10 mouse cellular contexts compared by ENCODE assay signal in genomic region chr5:41125050-41125449, GRCm38 (mm10).
DNase-seq lines count a peak whose midpoint lies in the region; ATAC-seq lines count a peak whose summit lies in the region.
"Had no signal": no experiment of that assay in that cellular context is flagged by ENCODE, and none has a peak within 500 bp of the region (broad histone marks: within the 10 kb centered on the region; RNA-seq: fewer than 3 reads in every experiment).

No protein-coding gene starts in this region.

- H3K4me2 ChIP-seq in embryonic facial prominence, embryonic 11.5 days (ENCODE audit: low read depth, low read length), result no peak overlapping the region
- no peak overlapping the region for H3K4me2 ChIP-seq in midbrain, embryonic 14.5 days (ENCODE audit: low read length)

- intact Hi-C loops in left cerebral cortex, postnatal 36 days (cut with DNase I), result loop anchor here (2.0 kb wide), 2 partner anchors 72 to 644 kb away; no protein-coding TSS in a partner anchor

- no peak overlapping the region for H3K9ac ChIP-seq in embryonic facial prominence, embryonic 11.5 days (replicated peaks; ENCODE audit: low read length)
- no peak overlapping the region for H3K9ac ChIP-seq in midbrain, embryonic 14.5 days (replicated peaks; ENCODE audit: low read length)

- H3K4me3 ChIP-seq in embryonic facial prominence, embryonic 11.5 days (ENCODE audit: low read depth, low read length), result no peak overlapping the region
- H3K4me3 ChIP-seq in embryonic facial prominence, embryonic 10.5 days, result no peak overlapping the region
- no peak overlapping the region for H3K4me3 ChIP-seq in midbrain, embryonic 14.5 days (replicated peaks; ENCODE audit: low read depth, low read length)
- H3K4me3 ChIP-seq: heart, embryonic 10.5 days had no signal

- H3K4me1 ChIP-seq in embryonic facial prominence, embryonic 11.5 days (ENCODE audit: control insufficient read depth, insufficient read depth, low read length), result no peaks in the 10 kb centered on the region
- H3K4me1 ChIP-seq in embryonic facial prominence, embryonic 10.5 days, result no peaks in the 10 kb centered on the region
- no peaks in the 10 kb centered on the region for H3K4me1 ChIP-seq in midbrain, embryonic 14.5 days (ENCODE audit: control insufficient read depth, insufficient read depth, low read length)
- H3K4me1 ChIP-seq: heart, embryonic 10.5 days had no signal

- no peak overlapping the region for H3K27ac ChIP-seq in embryonic facial prominence, embryonic 11.5 days (replicated peaks; ENCODE audit: low read depth, low read length)
- H3K27ac ChIP-seq in embryonic facial prominence, embryonic 10.5 days (replicated peaks), result no peak overlapping the region
- no peak overlapping the region for H3K27ac ChIP-seq in midbrain, embryonic 14.5 days (replicated peaks; ENCODE audit: low read depth, low read length)
- H3K27ac ChIP-seq: heart, embryonic 10.5 days had no signal

- ATAC-seq in embryonic facial prominence, embryonic 11.5 days (replicated peaks; ENCODE audit: insufficient number of reproducible peaks, low FRiP score, low TSS enrichment, low read depth), result no peak
- ATAC-seq in midbrain, embryonic 14.5 days (ENCODE audit: low FRiP score, low TSS enrichment), result no peak; the same call in 1 of the 2 replicates

- peak; percentile 77 for DNase-seq in embryonic facial prominence, embryonic 11.5 days (ENCODE audit: low spot score)
- DNase-seq in embryonic facial prominence, embryonic 10.5 days (ENCODE audit: low spot score), result no peak
- peak; percentile 7 for DNase-seq in left cerebral cortex, adult 11 months (ENCODE audit: low spot score)
- no peak for DNase-seq in left cerebral cortex, postnatal 36 days (ENCODE audit: low spot score in 2 of 2)
- DNase-seq in NIH3T3 (ENCODE audit: low read depth), result peak; percentile 60
- DNase-seq in midbrain, embryonic 14.5 days, result peak; percentile 87
- no peak for DNase-seq in kidney, adult 18-20 months
- no peak for DNase-seq in spleen, adult 12 weeks (ENCODE audit: low spot score)
- DNase-seq: cerebellum, adult 9-11 months had no signal

- no peaks in the 10 kb centered on the region for H3K9me3 ChIP-seq in embryonic facial prominence, embryonic 11.5 days (replicated peaks; ENCODE audit: control insufficient read depth, low read length)
- no peaks in the 10 kb centered on the region for H3K9me3 ChIP-seq in embryonic facial prominence, embryonic 10.5 days
- H3K9me3 ChIP-seq in midbrain, embryonic 14.5 days (ENCODE audit: control insufficient read depth, low read length), result no peaks in the 10 kb centered on the region
- H3K9me3 ChIP-seq: heart, embryonic 10.5 days had no signal

- H3K27me3 ChIP-seq in embryonic facial prominence, embryonic 11.5 days (ENCODE audit: control insufficient read depth, insufficient read depth, low read length), result no peaks in the 10 kb centered on the region
- H3K27me3 ChIP-seq in embryonic facial prominence, embryonic 10.5 days (replicated peaks; ENCODE audit: low read depth, poor library complexity, severe bottlenecking), result no peaks in the 10 kb centered on the region
- no peaks in the 10 kb centered on the region for H3K27me3 ChIP-seq in midbrain, embryonic 14.5 days (ENCODE audit: control insufficient read depth, insufficient read depth, low read length)

- WGBS in embryonic facial prominence, embryonic 11.5 days, result 23% methylated on average over 5 of the region's 5 CpGs
- 30% methylated on average over 5 of the region's 5 CpGs for WGBS in embryonic facial prominence, embryonic 10.5 days
- 26% methylated on average over 5 of the region's 5 CpGs for WGBS in midbrain, embryonic 14.5 days

- H3K36me3 ChIP-seq in embryonic facial prominence, embryonic 11.5 days (replicated peaks; ENCODE audit: control insufficient read depth, insufficient read depth, low read depth, low read length), result no peaks in the 10 kb centered on the region
- no peaks in the 10 kb centered on the region for H3K36me3 ChIP-seq in embryonic facial prominence, embryonic 10.5 days (replicated peaks)
- H3K36me3 ChIP-seq in midbrain, embryonic 14.5 days (ENCODE audit: control insufficient read depth, insufficient read depth, low read length), result no peaks in the 10 kb centered on the region
- H3K36me3 ChIP-seq: heart, embryonic 10.5 days had no signal

Comparison
In these comparisons a context has a peak if more than half of its experiments do, and no peak if none do; other contexts are left out.
1. DNase-seq: peak in embryonic facial prominence, embryonic 11.5 days (single experiment), left cerebral cortex, adult 11 months (single experiment), NIH3T3 (single experiment) and midbrain, embryonic 14.5 days (single experiment); none in embryonic facial prominence, embryonic 10.5 days (single experiment), left cerebral cortex, postnatal 36 days (0 of 2), kidney, adult 18-20 months (single experiment) and spleen, adult 12 weeks (single experiment).